Mouse (Mus musculus): ENCODE measurements around the gene Dph5.
"Not testable (repeated sequence)": the region's sequence is repeated elsewhere in the genome, so short reads cannot be mapped to it uniquely, and the experiment has no call there.

Gene Dph5

DNA sequence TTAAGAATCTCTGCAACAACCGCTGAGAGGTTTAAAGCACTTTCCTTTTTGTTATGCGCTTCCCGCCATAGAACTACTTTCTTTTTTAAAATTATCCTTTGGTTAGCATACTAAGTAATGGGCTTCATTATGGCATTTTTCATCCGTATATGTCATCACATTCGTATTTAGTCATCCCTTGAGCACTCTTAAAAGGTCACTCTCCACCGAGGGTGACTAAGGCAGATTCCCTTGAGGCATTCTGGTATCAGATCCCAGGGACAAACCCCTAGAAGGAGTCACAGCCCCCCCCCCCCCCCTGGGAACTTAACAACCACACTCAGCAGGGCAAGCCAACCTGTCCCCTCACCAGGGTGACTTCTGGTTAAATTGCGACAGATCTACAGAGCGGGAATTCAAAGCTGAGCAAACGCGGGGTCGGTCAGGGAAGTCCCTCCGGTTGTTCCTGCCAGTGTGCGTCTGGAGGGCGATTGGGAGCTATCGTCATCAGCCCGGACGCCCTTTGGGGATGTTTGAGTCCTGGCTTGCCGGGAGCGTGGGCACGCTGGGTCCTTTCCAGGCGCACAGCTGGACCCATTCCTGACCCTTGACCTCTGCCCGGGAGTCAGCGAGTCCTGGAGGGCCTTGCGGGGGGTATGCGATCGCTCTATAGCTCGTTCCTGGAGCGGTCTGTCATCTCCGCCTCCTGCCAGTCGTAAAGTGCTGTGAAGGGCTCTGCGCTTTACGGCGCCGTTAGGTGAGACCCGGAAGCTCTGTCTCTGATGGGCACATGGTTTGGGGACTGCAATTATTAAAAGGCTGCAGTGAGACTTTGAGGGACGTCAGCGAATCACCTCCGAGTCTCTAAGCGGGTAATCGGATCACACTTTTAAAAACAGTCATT lies at the start of gene Dph5:
Gene Dph5 (plus strand): TSS at position 411 of the 883 bp plus-strand sequence.
- DNase-seq, result peak; percentile 88 to 93

DNA sequence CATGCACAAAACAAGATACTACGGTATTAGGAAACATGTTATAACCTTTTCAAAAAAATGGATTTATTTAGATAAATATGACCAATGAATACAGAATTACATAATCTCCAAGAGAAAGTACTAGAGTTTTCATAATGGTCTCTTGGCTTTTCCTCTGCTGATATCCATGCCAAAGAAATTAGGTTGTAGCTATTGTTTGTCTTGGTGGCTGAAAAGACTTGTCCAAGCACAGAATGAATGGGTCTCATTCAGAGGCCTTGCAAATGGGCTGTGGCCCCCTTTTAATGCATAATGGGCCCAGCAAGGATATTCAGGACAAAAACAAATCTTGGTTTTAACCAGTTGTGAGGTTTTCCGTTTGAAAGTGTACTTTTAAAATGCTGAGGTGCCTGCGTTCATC lies 43.1 kb upstream of the Dph5 start:
- no peak for DNase-seq

DNA sequence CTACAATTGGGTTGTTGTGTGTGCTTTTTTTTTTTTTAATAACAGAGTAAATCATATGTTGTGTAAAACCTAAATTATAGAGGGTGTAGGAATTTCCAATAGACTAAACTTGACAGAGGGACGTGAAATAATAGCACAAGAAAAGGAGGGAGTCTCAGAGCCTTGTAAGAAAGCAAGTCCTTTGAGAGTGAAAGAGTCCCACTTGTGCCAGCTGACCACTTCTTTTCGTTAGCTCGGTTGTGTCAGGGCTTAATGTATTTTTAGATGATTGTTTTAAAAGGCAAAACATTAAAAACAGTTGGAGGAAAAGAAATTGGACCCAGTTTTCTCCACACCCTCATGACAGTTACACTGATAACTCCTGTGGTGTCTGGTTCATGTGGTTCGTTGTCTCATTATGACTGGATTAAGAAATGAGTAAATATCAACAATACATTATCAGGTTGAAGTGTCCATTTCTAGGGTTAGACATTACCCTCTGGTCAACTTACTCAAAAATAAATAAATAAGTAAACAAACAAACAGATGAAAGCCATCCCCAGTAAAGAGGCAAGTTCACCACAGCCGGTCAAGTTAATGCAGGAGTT lies 42.5 kb upstream of the Dph5 start:
- no peak for DNase-seq

DNA sequence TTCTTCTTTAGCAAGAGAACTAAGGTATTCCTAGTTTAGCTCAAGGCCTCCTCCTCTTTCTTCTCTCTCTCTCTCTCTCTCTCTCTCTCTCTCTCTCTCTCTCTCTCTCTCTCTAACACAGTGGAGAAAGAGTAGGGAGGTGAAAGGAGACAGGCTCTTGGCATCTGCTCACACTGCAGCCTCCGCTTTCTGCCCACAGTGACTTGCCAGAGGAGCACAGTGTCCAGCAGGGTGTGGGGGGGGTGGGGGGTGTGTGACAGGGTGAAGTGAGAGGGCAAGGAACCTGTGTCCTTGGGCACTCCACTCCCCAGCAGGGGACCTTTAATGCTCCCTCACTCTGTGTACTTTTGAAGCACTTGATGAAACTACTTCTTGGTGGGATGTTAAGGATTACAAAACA lies 41.9 kb upstream of the Dph5 start:
- DNase-seq, result peak in 1 of 2 experiments; percentile 10

DNA sequence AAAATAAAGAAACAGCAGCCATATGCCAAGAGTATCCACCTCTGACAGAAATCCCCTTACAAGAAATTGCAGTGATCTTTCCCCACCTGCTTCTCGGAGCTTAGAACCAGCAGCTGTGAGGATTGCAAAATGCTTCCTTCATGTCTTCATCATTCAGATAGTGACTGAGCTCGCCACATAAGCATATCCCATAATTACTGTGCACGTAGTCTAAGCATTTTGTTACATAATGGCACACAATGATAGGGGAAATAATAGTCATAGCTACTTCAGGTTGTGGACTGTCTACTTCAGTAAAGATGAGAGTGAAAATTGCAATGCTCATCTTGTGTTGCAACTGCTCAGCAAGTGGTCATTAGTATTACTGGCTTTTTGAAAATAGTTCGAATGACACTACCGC lies 41.5 kb upstream of the Dph5 start:
- no peak for DNase-seq

DNA sequence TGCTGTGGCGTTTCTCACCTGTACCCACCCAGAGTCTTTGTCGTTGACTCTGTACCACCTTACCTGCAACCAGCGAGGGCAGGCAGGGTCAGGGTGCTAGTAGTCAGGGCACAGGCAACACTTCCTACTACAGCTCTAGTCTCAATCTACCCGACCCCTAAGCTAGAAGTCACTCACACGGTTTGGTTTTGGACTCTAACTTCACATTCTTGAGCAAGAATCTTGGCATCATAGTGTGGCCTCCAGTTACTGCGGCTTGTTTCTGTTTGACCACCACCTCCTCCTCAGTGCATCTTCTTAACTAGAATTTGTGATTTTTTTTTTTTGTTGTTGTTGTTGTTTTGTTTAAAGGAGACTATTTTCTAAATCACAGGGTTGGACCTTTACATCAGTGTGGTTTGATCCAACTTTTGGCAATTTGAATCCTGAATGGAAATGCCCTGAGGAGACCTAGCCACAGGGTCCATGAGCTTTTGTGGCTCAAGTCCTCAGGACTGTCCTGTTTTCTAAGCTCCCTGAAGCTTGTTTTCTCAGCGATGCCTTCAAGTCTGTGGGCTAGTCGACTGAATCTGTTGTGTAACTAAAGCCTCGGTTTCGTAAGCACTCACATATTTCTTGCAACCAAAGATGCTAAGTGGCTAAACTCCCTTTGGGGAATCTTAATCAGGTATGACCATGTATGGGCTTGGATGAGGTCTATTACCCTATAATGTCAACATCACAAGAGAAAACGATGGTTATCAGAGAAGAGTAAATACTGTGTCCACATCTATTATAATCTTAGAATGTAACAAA lies 38.8 kb upstream of the Dph5 start:
- DNase-seq, result no peak

DNA sequence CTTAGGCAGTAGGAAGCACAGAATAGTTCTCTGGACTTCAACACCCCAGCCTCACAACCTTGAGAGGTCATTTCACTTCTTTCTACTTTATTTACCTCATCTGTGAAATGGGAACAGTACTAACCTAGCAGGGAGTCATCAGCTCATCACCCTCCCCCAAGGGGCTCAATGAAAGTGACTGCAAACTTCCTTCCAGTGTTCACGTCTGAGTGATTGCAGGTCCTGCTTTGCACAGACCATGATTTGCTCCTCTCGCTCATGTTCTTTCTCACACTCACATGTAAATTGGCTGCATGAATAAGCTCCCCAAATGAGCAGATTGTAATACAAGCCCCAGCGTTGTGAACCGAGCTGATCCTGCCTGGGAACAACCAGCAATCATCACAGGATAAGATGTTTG lies 36.7 kb upstream of the Dph5 start:
- DNase-seq, result no peak

DNA sequence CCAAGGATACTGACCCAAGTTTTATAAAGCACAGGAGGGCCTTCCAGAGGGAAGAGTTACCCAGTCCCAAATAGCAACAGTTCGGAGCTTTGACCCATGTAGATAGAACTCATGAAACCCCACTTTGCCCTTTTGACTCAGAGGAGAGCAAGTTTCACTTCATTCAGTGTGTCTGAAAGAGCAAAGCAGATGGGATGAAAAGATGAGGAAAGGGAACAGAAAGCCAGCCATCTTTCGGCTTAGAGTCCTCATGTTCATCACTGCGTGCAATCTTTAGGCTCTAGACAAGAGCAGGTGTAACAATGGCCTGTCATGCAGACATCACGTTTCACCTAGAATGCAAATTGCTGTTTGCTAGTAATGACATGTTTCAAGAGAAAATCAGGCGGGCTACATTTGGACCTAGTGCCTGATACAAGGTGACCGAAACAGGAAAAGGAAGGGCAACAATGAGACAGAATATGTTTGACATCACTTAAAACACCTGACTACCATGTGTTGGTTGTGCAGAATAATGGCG lies 32.9 kb upstream of the Dph5 start:
- no peak for DNase-seq

DNA sequence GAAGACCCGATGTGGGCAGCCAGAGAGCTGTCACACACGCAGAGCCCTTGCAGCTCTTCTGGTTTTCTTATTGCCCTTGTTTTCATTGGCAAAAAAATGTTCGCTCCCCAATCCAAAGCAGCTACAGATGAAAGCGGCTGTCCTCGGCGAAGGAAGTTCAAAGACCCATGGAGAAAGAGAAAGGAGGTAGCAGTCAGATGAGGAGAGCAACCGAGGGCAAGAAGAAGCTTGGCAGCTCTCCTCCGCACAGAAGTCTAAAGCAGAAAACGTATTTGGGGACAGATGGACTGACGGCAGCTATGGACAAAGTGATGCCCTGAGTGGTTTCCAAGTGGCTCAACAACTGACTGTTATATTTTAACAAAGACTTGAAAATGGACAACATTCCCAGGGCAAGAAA lies 32.1 kb upstream of the Dph5 start:
- DNase-seq, result peak; percentile 4 to 14

DNA sequence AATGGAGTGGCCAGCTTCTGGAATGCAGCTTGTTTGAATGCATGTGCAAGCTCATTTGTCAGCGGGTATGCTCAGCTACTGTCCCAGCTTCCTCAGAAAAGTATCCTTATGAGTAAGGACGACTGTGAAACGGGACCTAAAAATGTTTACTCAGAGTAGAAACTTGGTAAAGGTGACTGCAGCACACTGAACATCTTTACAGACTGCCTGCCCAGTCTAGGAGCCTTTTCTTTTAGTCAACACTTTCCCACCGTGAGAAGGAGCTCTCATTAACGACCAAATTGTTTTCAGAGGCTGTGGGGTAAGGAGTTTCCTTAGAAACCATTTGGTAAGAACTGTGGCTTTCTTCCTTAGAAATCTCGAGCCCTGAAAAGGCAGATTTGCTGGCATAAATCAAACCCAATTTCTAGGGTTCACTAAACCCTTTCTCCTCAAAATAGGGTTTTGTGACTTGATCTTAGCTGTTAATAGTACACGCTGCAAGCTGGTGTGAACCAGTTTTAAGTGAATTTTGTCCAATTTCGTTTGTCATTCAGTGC lies 31.1 kb upstream of the Dph5 start:
- DNase-seq, result no peak

DNA sequence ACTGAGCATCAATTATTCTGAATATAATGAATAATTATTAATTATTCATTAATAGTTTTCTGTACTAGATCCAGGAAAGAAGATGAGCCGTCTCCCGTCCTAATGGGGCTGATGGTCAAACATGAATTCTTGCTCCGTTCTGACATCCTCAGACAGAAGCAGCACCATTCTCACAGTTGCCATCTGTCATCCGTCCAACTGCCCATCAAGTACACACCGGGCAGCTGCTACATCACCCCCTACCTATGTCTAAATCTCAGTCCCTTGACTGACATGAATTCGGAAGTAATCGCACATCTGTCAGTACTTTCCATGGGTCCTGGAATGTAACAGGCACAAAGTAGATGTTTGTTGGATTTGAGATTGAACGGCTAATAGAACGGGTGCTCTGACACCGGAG lies 30.2 kb upstream of the Dph5 start:
- DNase-seq, result no peak

DNA sequence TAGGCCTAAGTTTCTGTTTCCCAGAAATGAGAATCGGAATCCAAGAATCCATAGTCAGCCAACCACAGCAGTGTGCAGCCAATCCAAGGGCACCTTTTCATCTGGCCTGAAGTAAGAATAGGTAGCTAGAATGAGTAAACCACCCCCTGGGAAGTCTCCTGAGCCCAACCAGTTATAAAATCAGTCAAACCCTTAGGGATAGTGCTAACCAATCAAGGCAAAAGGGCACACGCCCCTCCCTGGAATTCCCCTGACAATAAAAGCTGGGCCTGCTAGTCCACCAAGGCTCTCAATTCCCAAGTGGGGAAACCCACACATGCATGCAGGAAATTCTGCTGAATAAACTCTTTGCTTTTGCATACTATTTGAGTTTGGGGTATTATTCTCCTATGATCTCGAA lies 28.8 kb upstream of the Dph5 start:
- DNase-seq, result no peak

DNA sequence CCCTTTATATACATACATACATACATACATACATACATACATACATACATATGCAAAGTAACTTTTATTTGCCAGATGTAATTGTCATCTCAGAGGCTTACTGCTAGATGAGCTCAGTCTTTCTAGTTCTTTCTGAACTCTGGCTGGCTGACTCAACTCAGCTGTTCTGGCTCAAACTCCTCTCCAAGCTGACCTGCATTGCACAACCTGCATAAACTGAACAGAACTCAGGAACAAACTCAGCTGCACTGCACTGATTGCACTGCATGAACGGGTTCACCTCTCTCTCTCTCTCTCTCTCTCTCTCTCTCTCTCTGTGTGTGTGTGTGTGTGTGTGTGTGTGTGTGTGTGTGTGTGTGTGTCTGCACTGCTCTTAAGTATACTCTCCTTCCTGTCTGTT lies 26.9 kb upstream of the Dph5 start:
- DNase-seq, result not testable (repeated sequence)

DNA sequence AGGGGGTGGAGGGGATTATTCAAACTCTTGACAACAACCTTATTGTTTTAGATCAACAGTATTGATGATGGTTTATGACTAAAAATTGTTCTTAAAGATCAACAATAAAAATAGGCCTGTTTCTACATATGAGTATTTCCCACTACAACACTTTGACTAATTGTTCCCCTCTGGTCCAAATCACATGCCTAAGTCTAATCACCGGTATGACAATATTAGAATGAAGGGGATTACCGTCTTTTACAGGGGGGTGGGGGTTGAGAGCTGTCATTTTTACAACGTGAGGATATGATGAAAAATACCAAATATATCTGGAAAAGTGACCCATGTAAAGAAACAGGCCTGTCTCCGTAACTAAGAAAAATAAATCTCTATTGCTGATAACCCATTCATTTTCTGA lies 24.1 kb upstream of the Dph5 start:
- DNase-seq, result no peak

DNA sequence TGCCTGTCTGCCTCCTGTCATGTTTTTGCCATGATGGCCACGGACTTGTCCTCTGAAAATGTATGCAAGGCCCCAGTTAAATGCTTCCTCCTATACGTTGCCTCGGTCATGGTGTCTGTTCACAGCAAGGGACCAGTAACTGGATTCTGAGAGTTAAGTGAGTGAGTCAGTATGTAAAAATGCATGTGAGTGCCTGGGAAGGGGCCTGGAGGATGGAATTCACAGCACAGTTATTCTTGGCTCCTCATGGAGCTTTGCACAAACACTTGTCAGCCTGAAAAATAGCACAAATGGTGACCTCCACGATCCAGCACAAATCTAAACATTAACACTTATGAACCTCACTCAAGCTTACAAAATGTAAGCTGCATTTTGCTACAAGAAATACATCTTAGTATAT lies 20.5 kb upstream of the Dph5 start:
- DNase-seq, result no peak

DNA sequence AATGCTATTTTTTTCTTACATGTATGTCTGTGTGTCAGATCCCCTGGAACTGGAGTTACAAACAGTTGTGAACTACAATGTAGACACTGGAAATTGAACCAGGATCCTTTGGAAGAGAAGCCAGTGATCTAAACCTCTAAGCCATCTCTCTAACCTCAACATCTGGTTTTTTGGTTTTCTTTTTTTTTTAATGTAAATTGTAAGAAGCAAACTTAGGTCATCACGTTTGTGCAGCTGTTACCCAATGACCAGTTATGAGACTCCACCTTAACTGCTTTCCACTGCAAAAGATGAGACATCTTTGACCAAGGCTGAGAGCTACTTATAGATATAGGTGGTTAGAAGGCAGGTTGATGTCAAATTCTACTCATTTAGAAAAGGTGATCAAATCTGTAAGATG lies 19.7 kb upstream of the Dph5 start:
- no peak for DNase-seq

DNA sequence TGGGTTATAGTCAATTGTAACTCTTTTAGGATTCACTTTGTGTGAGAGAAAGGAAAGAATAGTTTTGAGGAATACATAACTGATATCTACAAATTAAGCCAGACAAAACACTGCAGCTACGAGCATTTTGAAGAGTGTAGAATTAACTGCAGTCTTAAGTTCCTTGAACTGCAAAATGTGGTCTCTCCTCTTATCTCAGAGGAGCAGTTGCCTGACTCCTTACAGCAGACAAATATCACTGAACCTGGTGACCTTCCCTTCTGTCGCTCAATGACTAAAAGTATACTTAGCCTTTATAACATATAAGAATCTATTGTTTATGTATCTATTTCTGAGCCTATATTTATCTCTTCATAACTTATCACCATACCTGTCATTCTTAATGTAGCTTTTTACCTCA lies 18.3 kb upstream of the Dph5 start:
- DNase-seq, result no peak

DNA sequence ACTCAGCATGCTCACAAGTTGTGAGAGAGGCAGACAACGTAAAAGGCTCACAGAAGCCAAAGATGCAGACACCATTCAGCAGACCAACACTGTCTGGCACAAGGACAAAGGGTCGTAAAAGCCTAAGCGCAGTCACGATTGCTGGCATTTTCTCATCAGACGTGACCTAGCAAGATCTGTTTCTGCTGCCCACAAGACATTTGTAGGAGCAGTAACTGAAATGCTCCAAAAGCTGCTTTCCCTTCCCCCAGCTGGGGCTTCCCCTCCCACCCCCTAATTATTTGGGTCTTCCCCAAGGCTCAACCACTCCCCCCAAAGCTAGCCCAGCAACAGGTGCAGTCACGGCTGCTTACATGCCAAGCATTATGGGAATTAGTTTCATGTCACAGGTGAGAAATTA lies 12.1 kb upstream of the Dph5 start:
- no peak for DNase-seq

DNA sequence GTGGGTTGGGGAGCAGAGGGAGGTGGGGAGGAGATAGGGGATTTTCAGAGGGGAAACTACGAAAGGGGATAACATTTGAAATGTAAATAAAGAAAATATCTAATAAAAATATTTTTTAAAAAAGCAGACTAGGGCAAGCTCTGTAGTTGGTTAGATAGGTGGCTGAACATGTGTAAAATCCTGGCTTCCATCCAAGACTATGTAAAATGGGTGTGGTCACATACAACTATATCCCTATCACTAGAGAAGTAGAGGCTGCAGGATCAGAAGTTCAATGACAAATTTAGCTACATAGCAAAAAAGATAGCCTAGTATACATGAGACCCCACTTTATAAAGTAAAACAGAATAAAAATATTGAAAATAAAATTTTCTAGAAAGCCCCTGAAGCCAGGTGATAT lies 10.5 kb upstream of the Dph5 start:
- DNase-seq, result no peak

DNA sequence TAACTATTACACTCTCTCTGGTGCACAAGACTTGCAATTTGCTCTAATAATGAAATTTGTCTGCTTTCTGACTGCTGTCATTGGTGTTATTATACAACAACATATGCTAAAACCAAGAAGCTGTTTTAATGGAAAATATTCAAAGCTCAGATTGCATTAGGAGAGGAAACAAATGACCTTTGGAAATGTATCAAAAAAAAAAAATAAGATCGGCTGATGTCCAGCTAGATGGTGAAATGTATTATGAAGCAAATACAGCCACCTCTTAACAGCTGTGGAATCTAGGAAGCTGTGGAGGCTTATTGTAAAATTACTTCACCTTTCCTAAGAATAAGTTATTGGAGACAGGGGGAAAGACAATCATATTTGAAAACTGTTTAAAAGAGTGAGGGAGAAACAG lies 3.6 kb upstream of the Dph5 start:
- DNase-seq, result no peak

DNA sequence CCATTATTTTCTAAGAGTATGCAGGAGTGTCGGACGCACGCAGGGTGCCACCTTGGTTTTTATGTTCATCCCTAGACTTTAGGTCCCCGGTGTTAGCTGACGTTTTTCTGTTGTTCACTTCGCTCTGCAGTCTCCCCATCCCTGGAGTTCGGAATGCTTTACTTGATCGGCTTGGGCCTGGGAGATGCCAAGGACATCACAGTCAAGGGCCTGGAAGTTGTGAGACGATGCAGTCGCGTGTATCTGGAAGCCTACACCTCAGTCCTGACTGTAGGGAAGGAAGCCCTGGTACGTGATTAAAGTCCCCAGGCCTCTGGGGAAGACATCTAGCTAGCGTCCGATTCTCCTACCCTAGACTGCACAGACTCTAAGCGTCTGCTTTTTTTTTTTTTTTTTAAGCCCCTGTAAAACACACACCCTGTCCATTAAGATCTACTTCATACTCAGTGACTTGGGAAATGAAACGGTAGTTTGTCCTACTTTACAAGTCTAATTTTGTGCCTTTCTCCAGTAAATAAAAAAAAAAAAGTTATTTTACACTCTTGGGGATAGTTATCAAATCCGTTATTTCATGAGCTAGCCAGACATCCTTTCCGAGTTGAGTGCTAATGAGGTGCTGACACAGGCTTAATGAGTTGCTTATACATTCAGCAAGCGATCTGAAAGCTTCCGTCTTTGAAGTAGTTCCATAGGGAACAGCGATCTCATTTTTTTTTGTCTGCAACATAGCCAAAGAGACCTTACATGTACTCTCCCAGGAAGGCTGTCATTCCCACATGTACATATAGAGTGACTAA lies 871 bp downstream of the Dph5 start:
- DNase-seq, result peak in 1 of 2 experiments; percentile 23

DNA sequence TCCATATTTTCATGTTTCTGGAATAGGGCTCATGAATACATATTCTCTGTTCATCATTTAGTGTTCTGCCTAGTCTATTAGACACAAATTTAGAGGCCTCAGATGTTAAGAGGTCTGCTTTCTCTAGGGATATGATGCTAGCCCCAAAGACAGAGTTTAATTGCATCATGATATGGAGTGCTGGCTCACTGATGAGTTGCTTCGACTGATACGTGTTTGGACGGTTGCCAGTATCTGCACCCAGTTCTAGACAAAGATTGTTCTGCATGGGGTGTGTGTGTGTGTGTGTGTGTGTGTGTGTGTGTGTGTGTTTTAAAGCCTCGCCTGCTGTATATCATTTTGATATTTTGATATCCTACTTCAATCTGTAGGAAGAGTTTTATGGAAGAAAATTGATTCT lies 4.7 kb downstream of the Dph5 start:
- DNase-seq, result no peak
